Mouse (Mus musculus): ENCODE measurements around the gene Crtap. TPM values are rescaled to one million over a fixed set of nuclear protein-coding genes. Genes with fewer than 3 reads are reported as not detected.
A peak's percentile ranks its signal among the peaks of the same experiment; 100 is the strongest.

Crtap gene
- polyA plus RNA-seq, 1 experiment from 2014 or later = 52.1 TPM

DNA sequence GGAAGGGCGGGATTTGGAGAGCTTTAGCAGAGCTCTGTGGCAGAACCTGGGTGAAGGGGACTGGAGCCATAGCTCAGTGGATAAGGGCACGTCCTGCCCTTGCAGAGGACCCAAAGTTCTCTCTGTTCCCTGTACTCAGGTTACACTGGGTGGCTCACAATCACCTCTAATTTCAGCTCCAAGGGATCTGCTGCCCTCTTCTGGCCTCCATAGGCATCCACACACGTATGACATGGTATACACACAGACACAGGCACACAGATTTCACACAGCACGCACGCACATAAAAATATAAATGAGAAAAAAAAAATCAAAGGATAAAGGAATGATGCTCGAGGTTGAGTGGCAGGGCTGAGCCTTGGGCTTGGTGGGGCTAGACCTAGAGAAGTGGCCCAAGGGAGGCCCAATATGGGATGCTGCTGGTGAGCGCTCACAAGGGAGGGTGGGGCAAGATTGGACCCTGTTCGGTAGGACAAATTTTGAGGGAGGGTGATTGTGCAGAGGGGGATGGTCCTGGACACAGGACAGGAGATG, 1.0 kb downstream of the Crtap start:
- Histone ChIP-seq H3K27ac (0 out of 2 replicates have a peak overlapping the region, but pooled peaks have one; percentile 90), H3K4me1 (replicated peaks) (peaks cover 16% of the 10 kb centered on the region), H3K27me3 (ENCODE audit: insufficient read depth, poor library complexity, severe bottlenecking) (0 out of 2 replicates have a peak, but pooled peaks cover 3% of the 10 kb centered on the region), H3K9me3 (no peaks in the 10 kb centered on the region), H3K4me3 (peak overlapping the region; percentile 84), H3K36me3 (0 out of 2 replicates have a peak, but pooled peaks cover 3% of the 10 kb centered on the region)
- WGBS = 76% methylated on average over 8 of the region's 8 CpGs
- DNase-seq (ENCODE audit: low spot score) = no peak

DNA sequence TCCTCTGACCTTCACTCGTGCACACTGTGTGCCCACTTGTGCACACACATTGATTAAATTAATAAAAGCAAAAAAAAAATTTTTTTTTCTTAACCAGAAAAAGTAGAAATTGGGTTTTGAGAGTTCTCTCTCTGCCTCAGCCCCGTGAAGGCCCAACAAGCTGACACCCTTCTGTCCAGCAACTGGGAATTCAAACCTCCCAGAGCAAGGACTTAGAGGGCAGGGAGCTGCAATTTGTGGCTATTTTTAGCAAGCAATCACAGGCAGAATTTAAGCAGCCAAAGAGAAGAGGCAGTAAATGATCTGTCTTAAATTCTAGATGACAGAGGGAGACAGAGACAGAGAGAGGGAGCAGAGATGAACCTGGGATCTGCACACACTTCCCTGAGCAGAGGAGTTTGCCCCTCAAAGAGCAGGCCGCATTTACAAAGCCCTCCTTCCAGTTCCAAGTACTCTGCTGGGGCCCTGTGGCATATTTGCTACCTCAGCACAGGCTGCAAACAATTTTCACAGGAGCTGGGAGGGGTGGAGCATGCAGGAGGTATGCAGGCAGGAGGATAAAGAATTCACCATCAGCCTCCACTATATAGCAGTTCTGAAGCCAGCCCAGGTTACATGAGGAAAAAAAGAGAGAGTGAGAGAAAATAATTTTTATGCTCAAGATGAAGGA, 1.6 kb downstream of the Crtap start:
- Histone ChIP-seq H3K4me1 (replicated peaks) (peaks cover 16% of the 10 kb centered on the region), H3K4me3 (peak overlapping the region; percentile 84; the same call in 1 of the 2 replicates), H3K27me3 (ENCODE audit: insufficient read depth, poor library complexity, severe bottlenecking) (0 out of 2 replicates have a peak, but pooled peaks cover 3% of the 10 kb centered on the region), H3K27ac (no peak overlapping the region), H3K36me3 (0 out of 2 replicates have a peak, but pooled peaks cover 9% of the 10 kb centered on the region), H3K9me3 (no peaks in the 10 kb centered on the region)
- WGBS = 86% methylated on average over 3 of the region's 3 CpGs
- DNase-seq (ENCODE audit: low spot score) = no peak

GRCm38 (mm10) chr9:114388288-114388687, 2.2 kb downstream of the Crtap start:
- Histone ChIP-seq H3K4me1 (replicated peaks) (peaks cover 16% of the 10 kb centered on the region), H3K36me3 (0 out of 2 replicates have a peak, but pooled peaks cover 11% of the 10 kb centered on the region), H3K27ac (no peak overlapping the region), H3K9me3 (no peaks in the 10 kb centered on the region), H3K4me3 (no peak overlapping the region), H3K27me3 (ENCODE audit: insufficient read depth, poor library complexity, severe bottlenecking) (0 out of 2 replicates have a peak, but pooled peaks cover 3% of the 10 kb centered on the region)
- 90% methylated on average over 8 of the region's 8 CpGs for WGBS
- no peak for DNase-seq (ENCODE audit: low spot score)

DNA sequence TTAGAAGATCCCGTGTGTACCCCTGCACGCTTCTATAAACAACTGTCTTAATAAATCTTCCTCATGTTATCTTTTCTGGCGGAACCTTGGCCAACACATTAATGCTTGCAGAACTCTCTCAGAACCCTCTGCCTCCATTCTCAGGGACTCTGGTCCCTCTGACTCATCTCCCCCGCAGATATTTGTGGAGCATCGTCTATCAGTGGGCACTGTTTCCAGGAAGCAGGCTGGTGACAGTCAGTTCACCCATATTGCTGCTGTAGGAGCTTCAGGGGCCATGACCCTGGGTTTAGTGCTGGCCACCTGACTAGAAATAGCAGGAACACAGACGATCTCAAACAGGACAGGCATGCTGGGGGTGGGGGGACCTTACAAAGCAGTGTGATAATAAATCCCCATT, 3.4 kb downstream of the Crtap start:
- Histone ChIP-seq H3K36me3 (0 out of 2 replicates have a peak, but pooled peaks cover 11% of the 10 kb centered on the region), H3K4me1 (replicated peaks) (peaks cover 16% of the 10 kb centered on the region), H3K9me3 (no peaks in the 10 kb centered on the region), H3K27ac (no peak overlapping the region), H3K4me3 (no peak overlapping the region), H3K27me3 (ENCODE audit: insufficient read depth, poor library complexity, severe bottlenecking) (0 out of 2 replicates have a peak, but pooled peaks cover 3% of the 10 kb centered on the region)
- WGBS = 85% methylated on average over 6 of the region's 6 CpGs
- DNase-seq (ENCODE audit: low spot score) = no peak

DNA sequence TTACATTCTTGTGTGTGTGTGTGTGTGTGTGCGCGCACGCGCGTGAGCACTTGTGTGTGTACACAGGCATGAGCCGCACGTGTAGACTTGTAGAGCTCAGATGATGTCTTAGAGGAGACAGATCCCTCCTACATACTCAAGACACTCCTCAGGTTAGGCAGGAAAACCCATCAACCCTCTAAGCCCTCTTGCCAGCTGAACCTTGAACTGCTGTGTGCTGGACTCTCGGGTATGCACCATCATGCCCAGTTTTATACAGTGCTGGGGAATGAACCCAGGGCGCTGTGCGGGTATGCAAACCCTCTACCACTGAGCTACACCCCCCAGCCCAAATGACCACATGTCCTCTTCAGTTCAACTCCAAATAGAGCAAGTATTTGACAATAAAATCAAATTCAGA, 5.3 kb downstream of the Crtap start:
- 0 out of 2 replicates have a peak, but pooled peaks cover 11% of the 10 kb centered on the region for H3K36me3 ChIP-seq
- no peaks in the 10 kb centered on the region for H3K9me3 ChIP-seq
- no peak overlapping the region for H3K4me3 ChIP-seq
- H3K27ac ChIP-seq = no peak overlapping the region
- H3K27me3 ChIP-seq (ENCODE audit: insufficient read depth, poor library complexity, severe bottlenecking) = no peaks in the 10 kb centered on the region
- no peak for DNase-seq (ENCODE audit: low spot score)
- 98% methylated on average over 10 of the region's 10 CpGs for WGBS
- H3K4me1 ChIP-seq (replicated peaks) = peaks cover 8% of the 10 kb centered on the region

DNA sequence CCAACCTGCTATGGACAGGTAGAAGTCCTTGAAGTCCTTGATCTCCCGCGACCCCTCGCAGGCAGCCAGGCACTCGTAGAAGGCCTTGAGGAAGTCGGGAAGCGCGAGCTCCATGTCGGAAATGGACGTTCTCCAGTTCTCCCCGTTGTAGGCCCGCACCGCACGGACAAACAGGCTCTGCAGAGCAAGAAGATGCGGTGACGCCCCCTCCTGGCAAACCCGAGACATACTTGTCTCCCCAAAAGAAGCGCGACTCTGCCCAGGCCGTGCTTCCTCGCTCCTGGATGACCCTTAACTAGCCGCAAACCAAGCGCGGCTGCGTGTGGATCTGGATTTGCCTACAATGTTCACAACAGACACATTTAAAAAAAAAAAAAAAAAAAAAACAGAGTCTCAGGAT, 5.8 kb downstream of the Crtap start:
- Histone ChIP-seq H3K4me1 (replicated peaks) (peaks cover 3% of the 10 kb centered on the region; the same call in 1 of the 2 replicates), H3K27me3 (ENCODE audit: insufficient read depth, poor library complexity, severe bottlenecking) (no peaks in the 10 kb centered on the region), H3K9me3 (no peaks in the 10 kb centered on the region), H3K4me3 (no peak overlapping the region), H3K36me3 (0 out of 2 replicates have a peak, but pooled peaks cover 12% of the 10 kb centered on the region), H3K27ac (no peak overlapping the region)
- no peak for DNase-seq (ENCODE audit: low spot score)
- 89% methylated on average over 24 of the region's 24 CpGs for WGBS

DNA sequence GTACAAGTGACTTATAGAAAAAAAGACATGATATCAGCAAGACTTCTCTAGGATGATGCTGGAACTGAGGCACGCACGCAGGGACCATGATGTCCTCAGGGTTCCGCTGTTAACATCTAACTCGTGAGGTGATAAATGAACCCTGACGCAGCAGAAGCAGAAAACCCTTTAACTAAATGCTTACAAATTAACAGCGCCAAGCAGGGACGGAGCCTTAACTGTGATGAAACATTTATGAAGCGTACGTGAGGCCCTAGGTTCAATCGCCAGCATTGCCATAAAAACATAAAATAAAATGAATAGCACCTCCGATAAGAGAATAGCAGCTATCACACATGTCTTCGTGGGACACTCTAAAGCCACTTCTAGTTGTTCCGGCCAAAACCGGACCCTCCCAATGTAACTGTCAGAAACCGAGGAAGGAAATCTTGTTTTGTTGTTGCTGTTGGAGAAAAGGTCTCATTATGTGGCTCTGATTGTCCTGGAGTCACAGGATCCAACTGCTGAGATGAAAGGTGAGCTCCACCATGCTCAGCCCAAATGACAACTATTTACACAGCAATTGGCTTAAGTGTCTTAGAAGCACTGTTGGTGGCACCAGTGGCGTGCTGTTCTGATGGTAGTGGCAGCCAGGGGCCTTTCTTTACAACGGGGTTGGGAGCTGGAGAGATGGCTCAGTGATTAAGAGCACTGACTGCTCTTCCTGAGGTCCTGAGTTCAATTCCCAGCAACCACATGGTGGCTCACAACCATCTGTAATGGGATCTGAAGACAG, 7.4 kb downstream of the Crtap start:
- H3K4me3 ChIP-seq = no peak overlapping the region

DNA sequence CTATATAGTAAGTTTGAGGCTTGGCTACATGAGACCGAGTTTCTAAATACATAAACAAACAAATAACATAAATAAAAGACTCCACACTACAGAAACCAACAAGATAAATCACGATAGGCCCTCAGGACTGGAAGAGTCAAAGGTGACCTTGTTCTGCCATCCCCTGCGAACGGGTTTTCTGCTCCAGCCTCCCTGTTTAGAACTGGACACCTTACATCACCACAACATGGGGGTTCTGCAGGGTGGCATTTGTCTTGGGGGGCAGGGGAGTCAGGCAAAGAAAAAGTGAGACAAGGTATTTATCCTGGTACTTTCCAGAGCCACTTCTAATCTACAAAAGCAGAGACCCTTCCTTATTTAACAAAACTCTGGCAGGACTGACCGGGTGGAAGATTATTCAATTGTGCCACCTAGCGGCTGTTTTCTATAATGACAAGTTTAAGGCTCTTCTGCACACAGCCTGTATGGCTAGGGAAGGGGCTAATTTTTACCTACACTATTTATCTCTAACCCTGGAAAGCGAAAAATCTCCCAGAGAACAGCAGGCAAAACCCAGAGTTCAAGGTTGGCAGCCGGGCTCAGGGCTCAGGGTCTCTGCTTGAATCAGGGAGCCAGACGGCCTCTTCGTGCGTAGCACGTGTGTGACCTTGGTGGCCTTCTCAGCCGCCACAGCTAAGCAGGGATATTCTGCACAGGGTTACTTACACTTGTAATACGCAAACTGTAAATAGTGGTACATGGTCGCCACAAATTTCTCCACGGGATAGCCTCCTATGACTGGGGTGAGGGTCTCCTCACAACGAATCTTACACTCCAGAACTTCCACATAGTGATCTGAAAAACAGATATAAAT, 9.4 kb downstream of the Crtap start:
- Histone ChIP-seq H3K27me3 (ENCODE audit: insufficient read depth, poor library complexity, severe bottlenecking) (no peaks in the 10 kb centered on the region), H3K4me3 (no peak overlapping the region), H3K27ac (no peak overlapping the region), H3K9me3 (no peaks in the 10 kb centered on the region), H3K4me1 (replicated peaks) (no peaks in the 10 kb centered on the region), H3K36me3 (0 out of 2 replicates have a peak, but pooled peaks cover 23% of the 10 kb centered on the region)
- peak; percentile 43 for DNase-seq (ENCODE audit: low spot score)
- 71% methylated on average over 17 of the region's 17 CpGs for WGBS

More for the DNA sequence above, 7.4 kb downstream of the Crtap start:
- no peak for DNase-seq (ENCODE audit: low spot score)
- H3K9me3 ChIP-seq = no peaks in the 10 kb centered on the region
- no peaks in the 10 kb centered on the region for H3K4me1 ChIP-seq (replicated peaks)
- 0 out of 2 replicates have a peak, but pooled peaks cover 15% of the 10 kb centered on the region for H3K36me3 ChIP-seq
- 91% methylated on average over 17 of the region's 17 CpGs for WGBS
- H3K27ac ChIP-seq = no peak overlapping the region
- no peaks in the 10 kb centered on the region for H3K27me3 ChIP-seq (ENCODE audit: insufficient read depth, poor library complexity, severe bottlenecking)

GRCm38 (mm10) chr9:114379871-114380270, 10.6 kb downstream of the Crtap start:
- no peaks in the 10 kb centered on the region for H3K27me3 ChIP-seq (ENCODE audit: insufficient read depth, poor library complexity, severe bottlenecking)
- no peaks in the 10 kb centered on the region for H3K9me3 ChIP-seq
- 84% methylated on average over 12 of the region's 12 CpGs for WGBS
- H3K4me3 ChIP-seq = no peak overlapping the region
- DNase-seq (ENCODE audit: low spot score) = no peak
- H3K4me1 ChIP-seq (replicated peaks) = no peaks in the 10 kb centered on the region
- no peak overlapping the region for H3K27ac ChIP-seq
- H3K36me3 ChIP-seq = 0 out of 2 replicates have a peak, but pooled peaks cover 23% of the 10 kb centered on the region

GRCm38 (mm10) chr9:114377168-114377567, 13.3 kb downstream of the Crtap start:
- no peaks in the 10 kb centered on the region for H3K27me3 ChIP-seq (ENCODE audit: insufficient read depth, poor library complexity, severe bottlenecking)
- H3K4me1 ChIP-seq (replicated peaks) = no peaks in the 10 kb centered on the region
- H3K27ac ChIP-seq = no peak overlapping the region
- 96% methylated on average over 10 of the region's 10 CpGs for WGBS
- 0 out of 2 replicates have a peak, but pooled peaks cover 12% of the 10 kb centered on the region for H3K36me3 ChIP-seq
- H3K9me3 ChIP-seq = no peaks in the 10 kb centered on the region
- no peak overlapping the region for H3K4me3 ChIP-seq
- no peak for DNase-seq (ENCODE audit: low spot score)

DNA sequence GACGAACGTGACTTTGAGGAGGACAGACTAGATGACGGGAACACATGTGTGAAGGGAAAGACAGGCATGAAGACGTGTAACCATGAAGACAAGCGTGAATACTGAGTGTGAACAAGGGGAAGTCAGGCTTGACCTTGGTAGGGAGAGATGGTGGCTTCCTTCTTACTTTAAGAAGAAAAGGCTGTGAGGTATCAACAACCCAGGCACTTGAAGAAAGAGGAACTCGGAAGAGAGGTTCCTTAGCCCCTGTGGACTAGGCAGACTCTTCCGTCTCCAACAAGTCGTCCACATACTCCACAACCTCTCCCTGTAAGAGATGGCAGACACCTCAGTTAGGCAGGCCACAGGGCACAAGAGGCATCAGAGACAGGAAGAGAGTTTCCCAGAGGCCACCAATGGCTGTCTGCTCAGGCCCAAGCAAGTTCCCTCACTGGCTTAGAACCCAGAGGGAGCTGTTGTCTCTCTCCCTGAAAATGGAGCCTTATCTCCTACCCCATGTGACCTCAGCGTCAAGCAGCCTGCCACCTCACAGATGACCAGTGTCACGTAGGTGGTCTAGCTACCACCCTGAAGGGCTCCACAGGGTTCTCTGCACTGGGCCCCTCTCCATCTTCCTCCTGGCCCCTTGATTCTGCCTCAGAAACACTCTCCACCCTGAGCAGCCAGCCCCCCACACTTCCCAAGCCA, 15.1 kb downstream of the Crtap start:
- no peaks in the 10 kb centered on the region for H3K9me3 ChIP-seq
- H3K27me3 ChIP-seq (ENCODE audit: insufficient read depth, poor library complexity, severe bottlenecking) = no peaks in the 10 kb centered on the region
- H3K27ac ChIP-seq = no peak overlapping the region
- no peaks in the 10 kb centered on the region for H3K4me1 ChIP-seq (replicated peaks)
- H3K36me3 ChIP-seq = 0 out of 2 replicates have a peak, but pooled peaks cover 12% of the 10 kb centered on the region
- 90% methylated on average over 10 of the region's 10 CpGs for WGBS
- no peak for DNase-seq (ENCODE audit: low spot score)
- H3K4me3 ChIP-seq = no peak overlapping the region

Data from hindbrain, embryonic 10.5 days (tissue).